Mouse (Mus musculus) kidney, embryonic 15.5 days (tissue): ENCODE results near the gene Hist1h4a. TPM values are rescaled to one million over a fixed set of nuclear protein-coding genes. Genes with fewer than 3 reads are reported as not detected.
"Not testable (repeated sequence)": the region's sequence is repeated elsewhere in the genome, so short reads cannot be mapped to it uniquely, and the experiment has no call there.

Experiments used
- ATAC-seq: fragments of 200-750 bp; cut with Nextera tagmentation; replicated peaks from 2 replicates; pipeline ENCODE4 v1.8.0; 2017; ENCODE audit warnings: moderate TSS enrichment; ENCODE audit not compliant: low FRiP score
- H3K27ac ChIP-seq: fragments of 300-500 bp; sonication (generic); 2 replicates; pipeline ENCODE4 v1.5.1; 2015; ENCODE audit warnings: mild to moderate bottlenecking, inconsistent platforms
- H3K27me3 ChIP-seq: fragments of 300-500 bp; sonication (generic); 2 replicates; pipeline ENCODE4 v1.6.1; 2015; ENCODE audit warnings: inconsistent platforms
- H3K36me3 ChIP-seq: fragments of 300-500 bp; sonication (generic); 2 replicates; pipeline ENCODE4 v1.6.1; 2015; ENCODE audit warnings: inconsistent platforms
- H3K4me1 ChIP-seq: fragments of 300-500 bp; sonication (generic); 2 replicates; pipeline ENCODE4 v1.6.1; 2015; ENCODE audit warnings: inconsistent platforms
- H3K4me2 ChIP-seq: fragments of 300-500 bp; sonication (generic); 2 replicates; pipeline ENCODE4 v1.6.1; 2015; ENCODE audit warnings: moderate library complexity, mild to moderate bottlenecking, inconsistent platforms
- H3K4me3 ChIP-seq: fragments of 300-500 bp; sonication (generic); replicated peaks from 2 replicates; pipeline ENCODE4 v1.5.1; 2015; ENCODE audit warnings: mild to moderate bottlenecking, inconsistent platforms
- H3K9ac ChIP-seq: fragments of 300-500 bp; sonication (generic); 2 replicates; pipeline ENCODE4 v1.6.1; 2015; ENCODE audit warnings: mild to moderate bottlenecking, inconsistent platforms
- H3K9me3 ChIP-seq: fragments of 300-500 bp; sonication (generic); replicated peaks from 2 replicates; pipeline ENCODE4 v1.6.1; 2016; ENCODE audit warnings: inconsistent platforms
- WGBS: fragments of 180-500 bp; shearing (Covaris S2); methylation state at CpG from one replicate; pipeline ENCODE4 v1.1.7; 2015; ENCODE audit warnings: mixed read lengths; 5-methylcytosine and 5-hydroxymethylcytosine counted together
- polyA plus RNA-seq: library from polyadenylated mRNA; unstranded; fragments of >200 nt; fragmentation: Nextera tagmentation; extraction: Ambion mirVana; gene quantifications from 2 replicates; pipeline ENCODE4 v1.2.1, GENCODE M21; 2015

Hist1h4a gene
- polyA plus RNA-seq, 1 experiment from 2014 or later = 0.35 TPM

GRCm38 (mm10) chr13:23738677-23739068, 22.4 kb downstream of the Hist1h4a start, which contains the start of gene Hist1h1c:
Gene Hist1h1c, plus strand, starts transcription at chr13:23738808.
- Histone ChIP-seq H3K9ac (peak within 1 kb of the TSS; percentile 80), H3K4me2 (peak within 1 kb of the TSS; percentile 89), H3K27ac (peak within 1 kb of the TSS; percentile 100), H3K9me3 (no peaks in the 10 kb centered on the region), H3K4me1 (peaks cover 16% of the 10 kb centered on the region), H3K36me3 (no peaks in the 10 kb centered on the region), H3K4me3 (peak within 1 kb of the TSS; percentile 61), H3K27me3 (no peaks in the 10 kb centered on the region)
- peak; percentile 93 for ATAC-seq
- under 1% methylated on average over 38 of the region's 38 CpGs for WGBS

GRCm38 (mm10) chr13:23738041-23738440, 23.0 kb downstream of the Hist1h4a start:
- Histone ChIP-seq H3K36me3 (no peaks in the 10 kb centered on the region), H3K4me3 (peak overlapping the region; percentile 61), H3K9ac (0 out of 2 replicates have a peak overlapping the region, but pooled peaks have one; percentile 80), H3K27me3 (no peaks in the 10 kb centered on the region), H3K27ac (peak overlapping the region; percentile 100), H3K4me1 (peaks cover 16% of the 10 kb centered on the region), H3K9me3 (no peaks in the 10 kb centered on the region), H3K4me2 (peak overlapping the region; percentile 89)
- 20% methylated on average over 4 of the region's 4 CpGs for WGBS
- ATAC-seq = no peak

- no peak for ATAC-seq
- 80% methylated on average over 5 of the region's 5 CpGs for WGBS
- no peak overlapping the region for H3K27ac ChIP-seq
- H3K4me2 ChIP-seq = no peak overlapping the region
- no peak overlapping the region for H3K4me3 ChIP-seq
- H3K9me3 ChIP-seq = no peaks in the 10 kb centered on the region
- H3K4me1 ChIP-seq = peaks cover 16% of the 10 kb centered on the region
- H3K27me3 ChIP-seq = no peaks in the 10 kb centered on the region
- no peaks in the 10 kb centered on the region for H3K36me3 ChIP-seq
- H3K9ac ChIP-seq = no peak overlapping the region
These were observed 23.9 kb downstream of the Hist1h4a start for GRCm38 (mm10) chr13:23737091-23737490.

- Histone ChIP-seq H3K27me3 (no peaks in the 10 kb centered on the region), H3K4me1 (peaks cover 4% of the 10 kb centered on the region; the same call in 1 of the 2 replicates), H3K9me3 (no peaks in the 10 kb centered on the region), H3K9ac (no peak overlapping the region), H3K36me3 (no peaks in the 10 kb centered on the region), H3K27ac (no peak overlapping the region), H3K4me2 (no peak overlapping the region), H3K4me3 (no peak overlapping the region)
- ATAC-seq = no peak
- 25% methylated on average over 8 of the region's 8 CpGs for WGBS
These were observed 28.8 kb downstream of the Hist1h4a start for GRCm38 (mm10) chr13:23732156-23732804.

- Histone ChIP-seq H3K27me3 (no peaks in the 10 kb centered on the region), H3K36me3 (no peaks in the 10 kb centered on the region), H3K4me3 (no peak overlapping the region), H3K9ac (no peak overlapping the region), H3K4me1 (peaks cover 4% of the 10 kb centered on the region; the same call in 1 of the 2 replicates), H3K9me3 (no peaks in the 10 kb centered on the region), H3K4me2 (no peak overlapping the region), H3K27ac (no peak overlapping the region)
- 0 out of 2 replicates have a peak, but pooled peaks have one; percentile 56 for ATAC-seq
- 24% methylated on average over 8 of the region's 8 CpGs for WGBS
These were observed 30.6 kb downstream of the Hist1h4a start for GRCm38 (mm10) chr13:23730479-23730878.

GRCm38 (mm10) chr13:23729706-23730105, 31.3 kb downstream of the Hist1h4a start:
- H3K27me3 ChIP-seq = no peaks in the 10 kb centered on the region
- H3K9ac ChIP-seq = no peak overlapping the region
- H3K4me2 ChIP-seq = no peak overlapping the region
- ATAC-seq = no peak
- H3K4me1 ChIP-seq = peaks cover 4% of the 10 kb centered on the region; the same call in 1 of the 2 replicates
- WGBS = 97% methylated on average over 5 of the region's 5 CpGs
- no peak overlapping the region for H3K27ac ChIP-seq
- no peaks in the 10 kb centered on the region for H3K36me3 ChIP-seq
- no peak overlapping the region for H3K4me3 ChIP-seq
- no peaks in the 10 kb centered on the region for H3K9me3 ChIP-seq

GRCm38 (mm10) chr13:23729192-23729525, 31.9 kb downstream of the Hist1h4a start:
- H3K4me2 ChIP-seq = no peak overlapping the region

GRCm38 (mm10) chr13:23728472-23729191, 32.4 kb downstream of the Hist1h4a start:
- H3K27me3 ChIP-seq = no peaks in the 10 kb centered on the region
- H3K27ac ChIP-seq = no peak overlapping the region
- no peaks in the 10 kb centered on the region for H3K9me3 ChIP-seq
- peaks cover 4% of the 10 kb centered on the region; the same call in 1 of the 2 replicates for H3K4me1 ChIP-seq
- no peak overlapping the region for H3K4me2 ChIP-seq
- H3K4me3 ChIP-seq = no peak overlapping the region
- ATAC-seq = no peak
- no peak overlapping the region for H3K9ac ChIP-seq
- WGBS = 91% methylated on average over 18 of the region's 18 CpGs
- no peaks in the 10 kb centered on the region for H3K36me3 ChIP-seq

More at GRCm38 (mm10) chr13:23729192-23729525, 31.9 kb downstream of the Hist1h4a start:
- H3K36me3 ChIP-seq = no peaks in the 10 kb centered on the region
- H3K27me3 ChIP-seq = no peaks in the 10 kb centered on the region
- peaks cover 4% of the 10 kb centered on the region; the same call in 1 of the 2 replicates for H3K4me1 ChIP-seq
- no peak overlapping the region for H3K27ac ChIP-seq
- WGBS = 91% methylated on average over 9 of the region's 9 CpGs
- no peak overlapping the region for H3K4me3 ChIP-seq
- no peaks in the 10 kb centered on the region for H3K9me3 ChIP-seq
- no peak overlapping the region for H3K9ac ChIP-seq
- ATAC-seq = no peak

- no CpG with 5 or more reads among the region's 1 CpGs for WGBS
- Histone ChIP-seq H3K36me3 (no peaks in the 10 kb centered on the region), H3K9me3 (no peaks in the 10 kb centered on the region), H3K4me2 (no peak overlapping the region), H3K4me3 (no peak overlapping the region), H3K27me3 (no peaks in the 10 kb centered on the region), H3K9ac (no peak overlapping the region), H3K27ac (no peak overlapping the region), H3K4me1 (no peaks in the 10 kb centered on the region)
- no peak for ATAC-seq
These were observed 35.8 kb downstream of the Hist1h4a start for GRCm38 (mm10) chr13:23725213-23725612.

GRCm38 (mm10) chr13:23724239-23724638, 36.8 kb downstream of the Hist1h4a start:
- Histone ChIP-seq H3K27ac (no peak overlapping the region), H3K36me3 (no peaks in the 10 kb centered on the region), H3K9ac (no peak overlapping the region), H3K4me2 (no peak overlapping the region), H3K27me3 (no peaks in the 10 kb centered on the region), H3K4me1 (no peaks in the 10 kb centered on the region), H3K9me3 (no peaks in the 10 kb centered on the region), H3K4me3 (no peak overlapping the region)
- WGBS = 71% methylated on average over 4 of the region's 4 CpGs
- no peak for ATAC-seq

- not testable (repeated sequence) for H3K36me3 ChIP-seq, H3K9ac ChIP-seq, H3K4me2 ChIP-seq, H3K4me3 ChIP-seq, H3K4me1 ChIP-seq, H3K27ac ChIP-seq, H3K27me3 ChIP-seq, H3K9me3 ChIP-seq, ATAC-seq
- WGBS = 9% methylated on average over 2 of the region's 2 CpGs
These were observed 43.3 kb downstream of the Hist1h4a start for GRCm38 (mm10) chr13:23717593-23718245.

- no peaks in the 10 kb centered on the region for H3K36me3 ChIP-seq
- ATAC-seq = no peak
- no peak overlapping the region for H3K27ac ChIP-seq
- H3K27me3 ChIP-seq = no peaks in the 10 kb centered on the region
- H3K4me1 ChIP-seq = no peaks in the 10 kb centered on the region
- no peaks in the 10 kb centered on the region for H3K9me3 ChIP-seq
- no peak overlapping the region for H3K4me3 ChIP-seq
- no peak overlapping the region for H3K4me2 ChIP-seq
- no peak overlapping the region for H3K9ac ChIP-seq
- 59% methylated on average over 11 of the region's 11 CpGs for WGBS
These were observed 43.9 kb downstream of the Hist1h4a start for GRCm38 (mm10) chr13:23717176-23717575.
